Mouse (Mus musculus) CH12.LX (cell line): Measurements from ENCODE around the gene Esp36. TPM values are rescaled to one million over a fixed set of nuclear protein-coding genes. Genes with fewer than 3 reads are reported as not detected.
"Not testable (repeated sequence)": the region's sequence is repeated elsewhere in the genome, so short reads cannot be mapped to it uniquely, and the experiment has no call there.

Source experiments
- DNase-seq: peaks from one replicate; pipeline ENCODE4 v3.0.0-alpha.2; 2013; ENCODE audit errors: extremely low read depth
- H3K27ac ChIP-seq: 2 replicates; pipeline ENCODE4 v1.5.1; 2012; ENCODE audit warnings: low read depth, mild to moderate bottlenecking, control low read depth, moderate library complexity; ENCODE audit not compliant: insufficient read depth
- H3K27me3 ChIP-seq: replicated peaks from 2 replicates; pipeline ENCODE3; 2012; ENCODE audit warnings: inconsistent platforms
- H3K36me3 ChIP-seq, 2 experiments: replicated peaks in 1 of 2; 2 replicates each; pipeline versions ENCODE3 to v1.6.1; 2012; ENCODE audit warnings: inconsistent platforms in 1 of 2, low read length in 1 of 2, mild to moderate bottlenecking in 1 of 2, mixed read lengths in 1 of 2, moderate library complexity in 1 of 2; ENCODE audit not compliant: control insufficient read depth in 1 of 2, insufficient read depth in 1 of 2
- H3K4me1 ChIP-seq, 2 experiments: 2 replicates each; pipeline ENCODE4 v1.6.1; 2012; ENCODE audit warnings: inconsistent platforms in 1 of 2, moderate library complexity in 1 of 2; ENCODE audit not compliant: insufficient read depth in 2 of 2, control insufficient read depth in 1 of 2
- H3K4me2 ChIP-seq: 2 replicates; pipeline ENCODE4 v1.6.1; 2012; ENCODE audit warnings: low read depth, mild to moderate bottlenecking, control low read depth; ENCODE audit not compliant: poor library complexity, insufficient read depth, severe bottlenecking
- H3K4me3 ChIP-seq, 3 experiments: fragments of 150-350 bp in 1 of 3; sonication (generic) in 1 of 3; replicated peaks in 1 of 3; 2 replicates each; pipeline versions ENCODE3 to v1.5.1; 2011 to 2012; ENCODE audit warnings: low read depth in 2 of 3, low read length in 2 of 3, mild to moderate bottlenecking in 2 of 3, moderate library complexity in 2 of 3, control low read depth in 1 of 3, improper control_type of control experiment in 1 of 3, inconsistent platforms in 1 of 3, mixed read lengths in 1 of 3; ENCODE audit not compliant: poor library complexity in 1 of 3
- H3K79me2 ChIP-seq: replicated peaks from 2 replicates; pipeline ENCODE4 v1.6.1; 2012; ENCODE audit warnings: mild to moderate bottlenecking, moderate library complexity; ENCODE audit not compliant: control insufficient read depth, poor library complexity, insufficient read depth, severe bottlenecking; ENCODE audit errors: extremely low read depth
- H3K9ac ChIP-seq: 2 replicates; pipeline ENCODE4 v1.6.1; 2012; ENCODE audit warnings: low read depth, mild to moderate bottlenecking, control low read depth, moderate library complexity; ENCODE audit not compliant: insufficient read depth
- H3K9me3 ChIP-seq: replicated peaks from 2 replicates; pipeline ENCODE3; 2012; ENCODE audit warnings: low read length, inconsistent platforms, mixed read lengths
- E2F4 ChIP-seq: IDR thresholded peaks from 2 replicates; pipeline ENCODE4 v1.6.1; 2011; ENCODE audit warnings: low read depth, low read length, improper control_type of control experiment; ENCODE audit not compliant: insufficient replicate concordance
- ETS1 ChIP-seq: conservative IDR thresholded peaks from 2 replicates; pipeline ENCODE4 v1.6.1; 2012; ENCODE audit warnings: low read depth, mild to moderate bottlenecking, inconsistent platforms, low read length, improper control_type of control experiment, moderate library complexity
- JUND ChIP-seq: conservative IDR thresholded peaks from 2 replicates; pipeline ENCODE4 v1.6.1; 2011; ENCODE audit warnings: low read depth, low read length, improper control_type of control experiment
- MEF2A ChIP-seq: IDR thresholded peaks from 2 replicates; pipeline ENCODE4 v1.6.1; 2014; ENCODE audit warnings: low read depth, mild to moderate bottlenecking, inconsistent platforms, low read length, improper control_type of control experiment, borderline replicate concordance
- MXI1 ChIP-seq: IDR thresholded peaks from 2 replicates; pipeline ENCODE4 v1.6.1; 2011; ENCODE audit warnings: mild to moderate bottlenecking, low read depth, low read length, improper control_type of control experiment
- RAD21 ChIP-seq: IDR thresholded peaks from 2 replicates; pipeline ENCODE4 v1.6.1; 2011; ENCODE audit warnings: low read depth, mild to moderate bottlenecking, low read length, improper control_type of control experiment, moderate library complexity
- RCOR1 ChIP-seq: conservative IDR thresholded peaks from 2 replicates; pipeline ENCODE4 v1.6.1; 2012; ENCODE audit warnings: low read depth, mild to moderate bottlenecking, inconsistent platforms, low read length, improper control_type of control experiment
- USF1 ChIP-seq: IDR thresholded peaks from 2 replicates; pipeline ENCODE4 v1.6.1; 2014; ENCODE audit warnings: low read depth, mild to moderate bottlenecking, inconsistent platforms, low read length, improper control_type of control experiment
- ZMIZ1 ChIP-seq: IDR thresholded peaks from 2 replicates; pipeline ENCODE4 v1.6.1; 2012; ENCODE audit warnings: low read depth, mild to moderate bottlenecking, inconsistent platforms, low read length, improper control_type of control experiment
- dilution Hi-C: fragments of 300-500 bp; cut with MboI; formaldehyde crosslinking; loops from 2 replicates; pipeline ENCODE4 v1.14.3; 2020; ENCODE audit warnings: low sequenced_read_pairs; ENCODE audit not compliant: extremely low pct_unique_long_range_greater_than_20kb, extremely low pct_ligation_motif_present
- in situ Hi-C: fragments of 300-500 bp; cut with MboI; formaldehyde crosslinking; loops from 3 replicates; pipeline ENCODE4 v1.14.3; 2019; ENCODE audit warnings: low sequenced_read_pairs, low pct_ligation_motif_present, low pct_unique_long_range_greater_than_20kb, mixed read lengths
- polyA plus RNA-seq: library from polyadenylated mRNA; unstranded; fragments of >175 nt; gene quantifications from 2 replicates; pipeline ENCODE4 v1.2.1, GENCODE M21; 2012; ENCODE audit warnings: low read depth; ENCODE audit not compliant: insufficient read length
- total RNA-seq, 2 experiments: library from RNA; depleted of rRNA; stranded (reverse); fragments of 300-350 nt in 1 of 2; fragments of >200 nt in 1 of 2; gene quantifications; 2 replicates each; pipeline ENCODE4 v1.2.3; 2012 to 2014

Esp36 gene
- total RNA-seq (2012; rRNA removed) (not detected in 2 replicates), total RNA-seq (2014; rRNA removed) (not detected in 2 replicates), polyA plus RNA-seq (not detected in 2 replicates)

DNA sequence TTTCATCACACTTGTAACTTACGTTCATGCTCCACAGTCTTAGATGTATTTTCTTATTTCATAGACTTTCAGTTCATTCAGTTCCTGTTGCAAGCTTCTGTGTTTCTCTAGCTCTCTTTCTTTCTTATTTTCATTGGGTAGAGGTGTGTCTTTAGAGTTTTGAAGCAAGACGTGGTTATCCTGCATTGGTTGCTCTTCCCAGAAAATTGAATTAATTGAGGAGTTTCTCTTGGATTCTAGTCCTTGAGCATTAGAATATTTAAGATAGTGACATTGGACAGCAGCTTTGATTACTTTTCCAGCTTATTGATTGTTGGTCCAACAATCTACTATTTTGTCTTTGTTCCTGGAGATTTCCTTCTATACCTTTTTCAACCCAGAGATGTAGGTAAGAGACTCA, at the start of gene Esp36:
Esp36 (minus strand) TSS at position 101 of the 400 bp plus-strand sequence.
- Histone ChIP-seq H3K4me3 (no peak within 1 kb of the TSS), H3K4me1 (no peaks in the 10 kb centered on the region), H3K27ac (no peak within 1 kb of the TSS), H3K9me3 (peaks cover 9% of the 10 kb centered on the region), H3K27me3 (no peaks in the 10 kb centered on the region), H3K79me2 (no peaks in the 10 kb centered on the region), H3K4me2 (no peak within 1 kb of the TSS), H3K36me3 (no peaks in the 10 kb centered on the region), H3K9ac (no peak within 1 kb of the TSS)
- in situ Hi-C loops (no loop called here), dilution Hi-C loops (no loop called here)
- TF ChIP-seq MEF2A (no peak), USF1 (no peak), RAD21 (no peak), ZMIZ1 (no peak), JUND (no peak), MXI1 (no peak)
- no peak for DNase-seq

DNA sequence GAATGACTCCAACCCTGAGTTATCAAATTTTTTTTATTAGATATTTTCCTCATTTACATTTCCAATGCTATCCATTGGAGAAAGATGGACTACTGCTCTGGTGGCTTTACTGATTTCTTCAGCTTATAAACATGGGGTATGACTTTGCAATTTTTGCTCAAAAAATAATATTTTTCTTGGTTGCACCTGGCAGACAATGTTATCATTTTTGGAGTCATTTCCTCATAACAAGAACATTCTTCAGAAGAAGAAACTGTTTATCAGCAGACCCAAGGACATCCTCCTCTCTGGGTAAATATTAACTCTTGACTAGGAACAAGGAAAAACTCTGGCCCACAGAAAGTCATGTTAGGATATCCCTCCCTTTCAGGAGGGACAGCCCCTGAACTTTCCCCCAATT, 36.2 kb upstream of the Esp36 start:
- H3K4me1 ChIP-seq, H3K36me3 ChIP-seq, dilution Hi-C loops, H3K4me3 ChIP-seq, H3K27ac ChIP-seq, H3K79me2 ChIP-seq, in situ Hi-C loops, H3K9ac ChIP-seq, DNase-seq, H3K4me2 ChIP-seq, H3K27me3 ChIP-seq: not testable (repeated sequence)
- H3K9me3 ChIP-seq, result peaks cover 12% of the 10 kb centered on the region

DNA sequence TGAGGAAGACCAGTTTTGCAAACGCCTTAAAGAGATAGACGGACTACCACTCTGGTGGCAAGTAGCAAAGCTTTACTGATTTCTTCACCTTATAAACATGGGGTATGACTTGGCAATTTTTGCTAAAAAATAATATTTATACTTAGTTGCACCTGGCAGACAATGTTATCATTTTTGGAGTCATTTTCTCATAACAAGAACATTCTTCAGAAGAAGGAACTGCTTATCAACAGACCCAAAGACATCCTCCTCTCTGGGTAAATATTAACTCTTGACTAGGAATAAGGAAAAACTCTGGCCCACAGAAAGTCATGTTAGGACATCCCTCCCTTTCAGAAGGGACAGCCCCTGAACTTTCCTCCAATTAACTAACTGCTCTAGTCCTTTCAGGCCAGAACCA, 30.7 kb upstream of the Esp36 start:
- no peaks in the 10 kb centered on the region for H3K36me3 ChIP-seq
- peaks cover 9% of the 10 kb centered on the region for H3K9me3 ChIP-seq
- H3K79me2 ChIP-seq, result no peaks in the 10 kb centered on the region
- TF ChIP-seq E2F4 (no peak), ETS1 (no peak), MEF2A (no peak), RCOR1 (no peak), MXI1 (no peak)
- TF ChIP-seq, all 38 proteins: peak for 0
- dilution Hi-C loops (no loop called here), in situ Hi-C loops (no loop called here)
- no peaks in the 10 kb centered on the region for H3K4me1 ChIP-seq
- no peak overlapping the region for H3K27ac ChIP-seq
- H3K4me2 ChIP-seq, result no peak overlapping the region
- H3K9ac ChIP-seq, result no peak overlapping the region
- no peaks in the 10 kb centered on the region for H3K27me3 ChIP-seq
- H3K4me3 ChIP-seq, result no peak overlapping the region
- DNase-seq, result no peak
